Mouse (Mus musculus) forebrain, embryonic 11.5 days (tissue): Measurements from ENCODE around the gene Map4k3. TPM values are rescaled to one million over a fixed set of nuclear protein-coding genes. Genes with fewer than 3 reads are reported as not detected.
"Not testable (repeated sequence)": the region's sequence is repeated elsewhere in the genome, so short reads cannot be mapped to it uniquely, and the experiment has no call there.

Experiments
- ATAC-seq: fragments of 200-750 bp; cut with Nextera tagmentation; replicated peaks from 2 replicates; pipeline ENCODE4 v1.8.0; 2017; ENCODE audit warnings: moderate TSS enrichment; ENCODE audit not compliant: low FRiP score
- DNase-seq: peaks from one replicate; pipeline ENCODE4 v3.0.0-alpha.2; 2017; ENCODE audit warnings: low spot score
- H3K27ac ChIP-seq: fragments of 300-500 bp; sonication (generic); 2 replicates; pipeline ENCODE4 v1.5.1; 2014; ENCODE audit warnings: low read depth, low read length
- H3K27me3 ChIP-seq: fragments of 300-500 bp; sonication (generic); 2 replicates; pipeline ENCODE4 v1.6.1; 2014; ENCODE audit warnings: mild to moderate bottlenecking, low read length, mixed read lengths; ENCODE audit not compliant: control insufficient read depth, insufficient read depth
- H3K36me3 ChIP-seq: fragments of 300-500 bp; sonication (generic); 2 replicates; pipeline ENCODE4 v1.6.1; 2014; ENCODE audit warnings: mild to moderate bottlenecking, low read length, moderate library complexity, mixed read lengths; ENCODE audit not compliant: control insufficient read depth, insufficient read depth
- H3K4me1 ChIP-seq: fragments of 300-500 bp; sonication (generic); replicated peaks from 2 replicates; pipeline ENCODE4 v1.6.1; 2014; ENCODE audit warnings: low read length, mixed read lengths; ENCODE audit not compliant: control insufficient read depth, insufficient read depth
- H3K4me2 ChIP-seq: fragments of 300-500 bp; sonication (generic); 2 replicates; pipeline ENCODE4 v1.6.1; 2014; ENCODE audit warnings: low read depth, mild to moderate bottlenecking, low read length, moderate library complexity, mixed read lengths; ENCODE audit not compliant: severe bottlenecking
- H3K4me3 ChIP-seq: fragments of 300-500 bp; sonication (generic); 2 replicates; pipeline ENCODE4 v1.5.1; 2014; ENCODE audit warnings: low read depth, low read length
- H3K9ac ChIP-seq: fragments of 300-500 bp; sonication (generic); 2 replicates; pipeline ENCODE4 v1.6.1; 2014; ENCODE audit warnings: low read length
- H3K9me3 ChIP-seq: fragments of 300-500 bp; sonication (generic); 2 replicates; pipeline ENCODE4 v1.6.1; 2016; ENCODE audit warnings: low read length, mixed read lengths; ENCODE audit not compliant: control insufficient read depth
- WGBS: fragments of 180-500 bp; shearing (Covaris S2); extraction: QIAGEN DNeasy Blood & Tissue Kit; methylation state at CpG from one replicate; pipeline ENCODE4 v1.1.7; 2014; 5-methylcytosine and 5-hydroxymethylcytosine counted together
- polyA plus RNA-seq: library from polyadenylated mRNA; unstranded; fragments of >200 nt; fragmentation: Nextera tagmentation; extraction: Ambion mirVana; gene quantifications from 2 replicates; pipeline ENCODE4 v1.2.1, GENCODE M21; 2014

Map4k3 gene
- polyA plus RNA-seq, 1 experiment from 2014 or later: 28.1 TPM

DNA sequence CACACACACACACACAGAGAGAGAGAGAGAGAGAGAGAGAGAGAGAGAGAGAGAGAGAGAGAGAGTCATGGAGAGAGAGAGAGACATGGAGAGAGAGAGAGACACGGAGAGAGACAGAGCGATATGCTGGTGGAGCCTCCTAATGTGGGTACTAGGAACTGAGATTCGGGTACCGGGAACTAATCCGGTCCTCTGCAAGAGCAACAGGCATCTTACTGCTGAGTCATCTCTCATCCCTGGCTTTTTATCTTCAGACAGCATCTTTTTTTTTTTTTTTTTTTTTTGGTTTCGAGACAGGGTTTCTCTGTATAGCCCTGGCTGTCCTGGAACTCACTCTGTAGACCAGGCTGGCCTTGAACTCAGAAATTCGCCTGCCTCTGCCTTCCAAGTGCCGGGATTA is 32.9 kb upstream of the Map4k3 start:
- H3K4me1 ChIP-seq, H3K36me3 ChIP-seq, H3K27ac ChIP-seq, H3K27me3 ChIP-seq, H3K4me3 ChIP-seq, H3K9me3 ChIP-seq, H3K4me2 ChIP-seq, ATAC-seq, H3K9ac ChIP-seq, DNase-seq: not testable (repeated sequence)
- WGBS: 87% methylated on average over 8 of the region's 8 CpGs

DNA sequence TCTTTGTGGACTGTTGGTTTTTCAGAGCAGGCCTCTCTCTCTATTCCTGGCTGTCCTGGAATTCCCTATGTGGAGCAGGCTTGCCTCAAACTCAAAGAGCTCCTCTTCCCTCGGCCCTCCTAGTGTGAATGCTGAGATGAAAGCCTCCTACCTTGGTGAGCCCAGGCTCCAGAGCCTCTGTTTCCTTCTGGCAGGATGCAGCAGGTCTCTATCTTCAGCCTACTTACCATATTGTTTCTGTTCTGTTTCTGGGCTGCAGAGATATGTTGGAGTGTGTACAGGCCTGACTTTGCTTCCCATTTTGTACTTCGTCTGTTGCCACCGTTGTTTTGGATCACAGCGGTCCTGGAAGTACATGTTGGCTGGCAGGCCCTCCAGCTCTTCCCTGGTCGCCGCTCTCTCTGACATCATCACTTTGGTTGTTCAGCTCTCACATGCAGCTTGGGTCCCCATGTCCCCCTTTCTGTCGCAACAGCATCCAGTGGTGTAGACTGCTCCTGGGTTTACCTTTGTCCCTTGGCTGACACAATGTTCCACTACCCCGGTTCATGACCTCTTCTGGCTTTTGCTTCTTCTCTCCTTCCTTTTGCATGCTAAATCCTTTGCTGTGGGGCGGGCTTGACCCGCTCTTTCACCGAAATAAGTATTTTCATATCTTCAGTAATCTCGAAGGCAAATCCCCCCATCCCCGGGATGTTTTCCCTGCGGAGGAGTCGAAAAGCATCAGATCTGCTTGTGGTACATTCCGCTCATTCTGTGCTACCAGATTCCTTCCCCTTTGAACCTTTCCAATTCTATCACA is 32.3 kb upstream of the Map4k3 start:
- no peaks in the 10 kb centered on the region for H3K9me3 ChIP-seq
- no peak overlapping the region for H3K4me2 ChIP-seq
- WGBS: 93% methylated on average over 16 of the region's 16 CpGs
- no peak overlapping the region for H3K4me3 ChIP-seq
- no peak overlapping the region for H3K9ac ChIP-seq
- H3K36me3 ChIP-seq: no peaks in the 10 kb centered on the region
- no peak overlapping the region for H3K27ac ChIP-seq
- ATAC-seq: no peak
- H3K27me3 ChIP-seq: no peaks in the 10 kb centered on the region
- DNase-seq: no peak
- H3K4me1 ChIP-seq: no peaks in the 10 kb centered on the region

DNA sequence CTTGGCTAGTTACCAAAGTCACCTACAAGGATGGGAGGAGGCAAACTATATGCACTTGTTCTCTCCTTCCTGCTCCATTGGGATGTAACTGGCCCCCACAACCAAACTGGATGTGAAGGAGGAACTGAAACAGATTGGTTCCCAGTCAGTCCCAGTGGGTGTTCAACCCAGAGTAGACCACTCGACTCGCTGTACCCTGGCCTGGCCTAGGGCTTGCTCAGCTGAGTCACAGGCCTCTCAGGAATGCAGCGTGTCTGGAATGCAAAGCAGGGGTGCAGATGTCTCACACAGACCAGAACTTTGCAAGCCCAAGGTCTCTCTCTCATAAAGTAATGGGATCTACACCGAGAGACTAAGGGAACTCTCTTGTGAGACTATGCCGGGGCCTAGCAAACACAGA is 27.8 kb upstream of the Map4k3 start:
- DNase-seq (no peak), ATAC-seq (no peak)
- no peaks in the 10 kb centered on the region for H3K27me3 ChIP-seq
- no peak overlapping the region for H3K4me2 ChIP-seq
- H3K9me3 ChIP-seq: no peaks in the 10 kb centered on the region
- no peak overlapping the region for H3K27ac ChIP-seq
- WGBS: 87% methylated on average over 5 of the region's 5 CpGs
- no peak overlapping the region for H3K9ac ChIP-seq
- H3K4me1 ChIP-seq: no peaks in the 10 kb centered on the region
- no peaks in the 10 kb centered on the region for H3K36me3 ChIP-seq
- no peak overlapping the region for H3K4me3 ChIP-seq

DNA sequence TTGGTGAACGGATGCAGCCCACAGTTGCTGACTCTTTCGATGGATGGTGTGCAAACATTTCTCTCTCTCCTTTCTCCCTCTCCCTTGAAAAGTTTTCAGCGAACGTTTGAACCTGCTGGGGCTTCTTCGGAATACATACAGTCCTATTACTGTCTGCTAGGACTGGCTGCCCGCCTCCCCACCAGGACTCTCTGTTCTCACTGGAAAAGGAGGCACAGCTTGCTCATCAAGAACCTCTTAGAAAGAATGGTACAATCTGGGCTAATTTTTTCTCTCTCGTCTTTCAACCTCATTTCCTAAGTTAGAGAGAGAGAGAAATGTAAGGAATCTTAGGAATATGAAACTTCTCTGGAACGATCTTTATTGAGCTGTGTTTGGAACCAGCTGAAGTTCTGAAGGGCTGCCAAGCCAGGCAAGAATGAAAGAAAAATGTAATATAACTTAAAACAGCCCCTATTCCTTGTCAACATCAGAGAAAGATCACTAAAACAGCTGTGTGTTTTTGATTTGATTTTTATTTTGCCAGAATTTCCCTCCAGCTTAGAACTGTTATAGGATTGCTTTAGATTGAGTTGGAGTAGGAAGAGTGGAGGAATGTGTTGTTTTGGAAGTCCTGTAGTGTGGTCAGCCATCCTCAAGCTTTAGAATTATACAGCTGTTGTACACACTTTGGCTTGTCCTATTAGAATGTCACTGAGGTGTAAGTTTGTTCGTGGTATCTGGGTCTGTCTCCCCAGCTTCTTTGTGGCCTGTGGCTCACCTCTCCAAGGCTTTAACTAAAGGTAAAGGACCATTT is 27.0 kb upstream of the Map4k3 start:
- ATAC-seq (no peak), DNase-seq (no peak)
- Histone ChIP-seq H3K27ac (no peak overlapping the region), H3K4me1 (no peaks in the 10 kb centered on the region), H3K9ac (no peak overlapping the region), H3K4me2 (no peak overlapping the region), H3K36me3 (no peaks in the 10 kb centered on the region), H3K27me3 (no peaks in the 10 kb centered on the region), H3K9me3 (no peaks in the 10 kb centered on the region), H3K4me3 (no peak overlapping the region)
- WGBS: 84% methylated on average over 9 of the region's 9 CpGs

DNA sequence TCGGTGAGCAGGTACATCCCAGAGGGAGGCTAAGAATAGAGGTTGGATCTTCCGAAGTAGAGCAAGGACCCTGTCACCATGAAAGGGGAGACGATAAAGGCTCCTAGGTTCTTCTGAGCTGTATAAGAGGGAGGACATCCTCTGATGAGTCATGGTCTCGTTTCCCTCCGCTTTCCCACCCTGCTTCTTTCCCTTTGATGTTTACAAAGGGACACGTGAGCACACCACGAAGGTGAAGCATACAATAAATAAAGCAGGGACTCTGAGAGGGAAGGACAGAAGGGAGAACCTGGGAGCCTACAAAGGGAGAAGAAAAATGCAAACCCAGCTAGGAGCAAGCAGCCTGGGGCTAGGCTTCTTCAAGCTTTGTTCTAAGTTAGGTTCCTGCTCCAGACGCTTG is 26.3 kb upstream of the Map4k3 start:
- H3K4me1 ChIP-seq: no peaks in the 10 kb centered on the region
- H3K4me3 ChIP-seq: no peak overlapping the region
- H3K27ac ChIP-seq: no peak overlapping the region
- no peaks in the 10 kb centered on the region for H3K27me3 ChIP-seq
- no peak overlapping the region for H3K4me2 ChIP-seq
- WGBS: 74% methylated on average over 8 of the region's 8 CpGs
- H3K9ac ChIP-seq: no peak overlapping the region
- DNase-seq (no peak), ATAC-seq (no peak)
- H3K9me3 ChIP-seq: no peaks in the 10 kb centered on the region
- H3K36me3 ChIP-seq: no peaks in the 10 kb centered on the region

DNA sequence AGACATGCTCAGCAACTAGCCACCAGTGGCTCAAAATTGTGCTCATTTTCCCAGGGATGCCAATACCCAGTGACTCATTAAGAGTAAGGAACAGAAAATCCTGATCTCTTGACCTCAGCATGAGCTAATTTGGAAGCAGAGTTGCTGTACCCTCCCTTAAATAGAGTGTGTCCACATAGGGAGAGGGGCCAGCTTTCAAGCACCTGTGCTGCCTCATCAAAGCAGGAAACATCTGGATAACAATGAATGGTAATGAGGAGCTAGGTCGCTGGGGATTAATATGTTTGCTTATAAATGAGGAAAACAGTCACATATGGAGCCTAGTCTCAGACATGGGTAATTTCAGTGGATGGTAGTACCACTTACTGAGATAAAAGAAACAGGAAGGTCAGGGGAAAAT is 24.2 kb upstream of the Map4k3 start:
- Histone ChIP-seq H3K4me3 (no peak overlapping the region), H3K27me3 (no peaks in the 10 kb centered on the region), H3K9me3 (no peaks in the 10 kb centered on the region), H3K27ac (no peak overlapping the region), H3K4me2 (no peak overlapping the region), H3K4me1 (no peaks in the 10 kb centered on the region), H3K9ac (no peak overlapping the region), H3K36me3 (no peaks in the 10 kb centered on the region)
- WGBS: 16% methylated on average over 1 of the region's 1 CpGs
- ATAC-seq: no peak
- no peak for DNase-seq

DNA sequence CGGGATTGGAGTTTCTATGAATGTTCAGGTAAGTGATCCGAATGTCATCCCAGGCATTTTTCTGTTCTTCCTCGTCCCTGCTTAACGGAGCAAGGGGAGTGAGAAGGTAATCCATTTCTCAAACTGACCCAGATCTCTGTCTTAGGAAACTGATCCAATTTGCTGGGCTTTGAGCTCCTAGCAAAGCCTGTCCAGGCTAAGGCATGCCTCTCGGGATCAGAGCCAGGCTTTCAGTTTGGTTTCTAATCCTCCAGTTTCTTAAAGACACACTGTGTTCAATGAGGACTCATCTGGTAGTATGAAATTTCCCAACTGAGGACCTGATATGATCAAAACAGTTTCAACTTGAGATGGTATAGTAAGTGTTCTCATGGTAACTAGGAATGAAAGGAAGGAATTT is 11.1 kb upstream of the Map4k3 start:
- H3K27me3 ChIP-seq: no peaks in the 10 kb centered on the region
- no peaks in the 10 kb centered on the region for H3K9me3 ChIP-seq
- no peak overlapping the region for H3K27ac ChIP-seq
- ATAC-seq: no peak
- no peak overlapping the region for H3K4me3 ChIP-seq
- DNase-seq: no peak
- H3K4me1 ChIP-seq: no peaks in the 10 kb centered on the region
- WGBS: 61% methylated on average over 5 of the region's 5 CpGs
- no peak overlapping the region for H3K4me2 ChIP-seq
- H3K9ac ChIP-seq: no peak overlapping the region
- no peaks in the 10 kb centered on the region for H3K36me3 ChIP-seq

DNA sequence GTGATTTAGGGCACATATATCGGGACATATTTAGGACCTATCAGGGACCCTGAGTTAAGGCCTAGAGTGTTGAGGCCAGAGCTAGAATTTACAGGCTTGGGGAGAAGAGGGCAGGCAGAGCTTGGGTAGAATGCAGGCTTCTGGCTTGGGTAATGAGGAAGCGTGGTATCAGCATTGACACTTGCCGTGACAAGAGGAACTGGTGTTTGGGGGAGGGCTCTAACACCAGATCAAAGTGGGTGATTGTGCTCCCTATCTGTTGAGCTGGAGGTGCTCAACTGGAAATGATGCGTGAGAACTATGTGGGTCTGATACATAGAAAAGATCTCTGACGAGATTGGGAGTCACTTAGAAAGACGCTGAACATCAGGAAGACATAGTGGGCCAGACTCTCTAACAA is 6.4 kb upstream of the Map4k3 start:
- Histone ChIP-seq H3K27ac (no peak overlapping the region), H3K4me3 (no peak overlapping the region), H3K27me3 (no peaks in the 10 kb centered on the region), H3K4me2 (no peak overlapping the region), H3K36me3 (no peaks in the 10 kb centered on the region), H3K9me3 (no peaks in the 10 kb centered on the region), H3K9ac (no peak overlapping the region), H3K4me1 (no peaks in the 10 kb centered on the region)
- DNase-seq (no peak), ATAC-seq (no peak)
- 71% methylated on average over 6 of the region's 6 CpGs for WGBS
